Mouse (Mus musculus): ENCODE measurements around the gene Stpg3. TPM values are rescaled to one million over a fixed set of nuclear protein-coding genes. Genes with fewer than 3 reads are reported as not detected.

The Stpg3 gene
- total and polyA plus RNA-seq, 3 experiments, result 0.07 TPM; not detected in 2

- H3K4me1 ChIP-seq (ENCODE audit: control insufficient read depth in 1 of 2, insufficient read depth in 2 of 2, low read length in 2 of 2), result peaks cover 5 to 14% of the 10 kb centered on the region in 2 experiments; a peak in 3 of 4 replicates
- H3K9me3 ChIP-seq (replicated peaks; ENCODE audit: insufficient read depth, low read length), result no peaks in the 10 kb centered on the region
- H3K79me2 ChIP-seq (ENCODE audit: control insufficient read depth, insufficient read depth, low read length, poor library complexity), result peaks cover 17% of the 10 kb centered on the region
- H3K36me3 ChIP-seq (ENCODE audit: control insufficient read depth in 1 of 2, insufficient read depth in 2 of 2, low read length in 2 of 2), result peaks cover 6 to 7% of the 10 kb centered on the region in 2 experiments
- H3K27ac ChIP-seq (ENCODE audit: control insufficient read depth, low read depth, low read length), result peak overlapping the region; percentile 98
- peak overlapping the region; percentile 99 for H3K9ac ChIP-seq (ENCODE audit: control insufficient read depth, low read depth, low read length, poor library complexity, severe bottlenecking)
- no peaks in the 10 kb centered on the region for H3K27me3 ChIP-seq (ENCODE audit: control insufficient read depth in 1 of 2, insufficient read depth in 2 of 2, low read length in 2 of 2)
- H3K4me3 ChIP-seq (ENCODE audit: control insufficient read depth in 1 of 2, insufficient read depth in 1 of 2, low read depth in 2 of 2, low read length in 2 of 2), result peak overlapping the region; percentile 96 to 97
- DNase-seq (ENCODE audit: low read depth, low spot score), result peak; percentile 94
- peak; percentile 57 to 83 for TF ChIP-seq EP300 (IDR thresholded peaks at IDR 0.05; ENCODE audit: low read depth in 1 of 2, low read length in 2 of 2)
- TF ChIP-seq E2F4 (IDR thresholded peaks at IDR 0.05; ENCODE audit: borderline replicate concordance, low read depth, low read length), result no peak
- TF ChIP-seq CHD2 (IDR thresholded peaks at IDR 0.05; ENCODE audit: low read length), result no peak
- TF ChIP-seq SIN3A (IDR thresholded peaks at IDR 0.05; ENCODE audit: low read length), result peak; percentile 97
- peak; percentile 77 for TF ChIP-seq MYB (IDR thresholded peaks at IDR 0.05; ENCODE audit: low read depth, low read length)
- 0 out of 2 replicates have a peak, but pooled peaks have one; percentile 25 for TF ChIP-seq RCOR1 (IDR thresholded peaks at IDR 0.05; ENCODE audit: low read depth, low read length)
- no peak for TF ChIP-seq ELF1 (IDR thresholded peaks at IDR 0.05; ENCODE audit: low read depth, low read length)
- TF ChIP-seq GABPA (IDR thresholded peaks at IDR 0.05; ENCODE audit: low read depth, low read length), result peak; percentile 88
- TF ChIP-seq NELFE (IDR thresholded peaks at IDR 0.05; ENCODE audit: low read depth, low read length), result no peak
- TF ChIP-seq CTCF (IDR thresholded peaks at IDR 0.05 in 2 of 3, conservative IDR thresholded peaks at IDR 0.05 in 1 of 3; ENCODE audit: control insufficient read depth in 1 of 3, insufficient read depth in 1 of 3, low read depth in 2 of 3, low read length in 3 of 3, poor library complexity in 1 of 3, severe bottlenecking in 1 of 3), result no peak
- TF ChIP-seq MAFK (IDR thresholded peaks at IDR 0.05; ENCODE audit: borderline replicate concordance, low read depth, low read length), result peak; percentile 59; the same call in 1 of the 2 replicates
- TF ChIP-seq MAX (IDR thresholded peaks at IDR 0.05; ENCODE audit: low read length), result peak; percentile 75
- TF ChIP-seq BHLHE40 (IDR thresholded peaks at IDR 0.05; ENCODE audit: borderline replicate concordance, low read depth, low read length), result no peak
- TF ChIP-seq POLR2A (IDR thresholded peaks at IDR 0.05; ENCODE audit: control insufficient read depth in 1 of 2, insufficient read depth in 1 of 2, low read depth in 1 of 2, low read length in 2 of 2, poor library complexity in 1 of 2), result no peak
- no peak for TF ChIP-seq MYC (IDR thresholded peaks at IDR 0.05; ENCODE audit: low read depth, low read length)
- TF ChIP-seq NRF1 (IDR thresholded peaks at IDR 0.05; ENCODE audit: insufficient read depth, low read depth, low read length, poor library complexity, severe bottlenecking), result no peak
- peak; percentile 31; the same call in 1 of the 2 replicates for TF ChIP-seq TBP (IDR thresholded peaks at IDR 0.05; ENCODE audit: low read depth, low read length)
- no peak; the same call in none of the 2 replicates for TF ChIP-seq HCFC1 (IDR thresholded peaks at IDR 0.05; ENCODE audit: low read depth, low read length)
- no peak for TF ChIP-seq MEF2A (IDR thresholded peaks at IDR 0.05; ENCODE audit: extremely low read depth, insufficient replicate concordance, low read depth, low read length, poor library complexity, severe bottlenecking)
- TF ChIP-seq UBTF (IDR thresholded peaks at IDR 0.05; ENCODE audit: borderline replicate concordance, insufficient read depth, low read depth, low read length), result peak; percentile 38; the same call in 1 of the 2 replicates
- TF ChIP-seq POLR2AphosphoS5 (IDR thresholded peaks at IDR 0.05; ENCODE audit: borderline replicate concordance, low read depth, low read length), result no peak
- TF ChIP-seq GATA1 (IDR thresholded peaks at IDR 0.05; ENCODE audit: low read depth, low read length), result peak; percentile 36; the same call in 1 of the 2 replicates
- peak; percentile 97 for TF ChIP-seq MXI1 (IDR thresholded peaks at IDR 0.05; ENCODE audit: low read depth, low read length)
- peak; percentile 81; the same call in 1 of the 2 replicates for TF ChIP-seq MAZ (IDR thresholded peaks at IDR 0.05; ENCODE audit: low read depth, low read length)
- 0 out of 2 replicates have a peak, but pooled peaks have one; percentile 38 for TF ChIP-seq TCF12 (IDR thresholded peaks at IDR 0.05; ENCODE audit: low read depth, low read length)
- no peak; the same call in 1 of the 2 replicates for TF ChIP-seq TAL1 (IDR thresholded peaks at IDR 0.05; ENCODE audit: low read length)
- no peak for TF ChIP-seq ZKSCAN1 (IDR thresholded peaks at IDR 0.05; ENCODE audit: low read depth, low read length)
- TF ChIP-seq ZC3H11A (IDR thresholded peaks at IDR 0.05; ENCODE audit: low read depth, low read length), result no peak
- no peak for TF ChIP-seq USF2 (IDR thresholded peaks at IDR 0.05; ENCODE audit: borderline replicate concordance in 1 of 2, insufficient read depth in 1 of 2, low read depth in 1 of 2, low read length in 2 of 2)
- no peak for TF ChIP-seq ZNF384 (IDR thresholded peaks at IDR 0.05; ENCODE audit: low read depth, low read length)
- TF ChIP-seq ZMIZ1 (IDR thresholded peaks at IDR 0.05; ENCODE audit: low read depth, low read length), result no peak
- TF ChIP-seq SMC3 (IDR thresholded peaks at IDR 0.05; ENCODE audit: low read depth, low read length), result no peak
- TF ChIP-seq RAD21 (IDR thresholded peaks at IDR 0.05; ENCODE audit: low read depth, low read length), result no peak
- no peak for TF ChIP-seq KAT2A (conservative IDR thresholded peaks at IDR 0.05; ENCODE audit: low read depth, low read length)
- 0 out of 2 replicates have a peak, but pooled peaks have one; percentile 34 for TF ChIP-seq POLR2AphosphoS2 (IDR thresholded peaks at IDR 0.05; ENCODE audit: low read length)
These were observed 9.4 kb upstream of the Stpg3 start for GRCm38 (mm10) chr2:25223681-25224491.
